Mouse (Mus musculus) limb, embryonic 14.5 days (tissue): ENCODE data around the gene Wfdc5. TPM values are rescaled to one million over a fixed set of nuclear protein-coding genes. Genes with fewer than 3 reads are reported as not detected.
A peak's percentile ranks its signal among the peaks of the same experiment; 100 is the strongest.

Experiments used
- ATAC-seq: fragments of 200-750 bp; cut with Nextera tagmentation; 2 replicates; pipeline ENCODE4 v1.8.0; 2017; ENCODE audit warnings: low read depth, moderate number of reproducible peaks, moderate TSS enrichment; ENCODE audit not compliant: low FRiP score
- DNase-seq: peaks from one replicate; pipeline ENCODE4 v3.0.0-alpha.2; 2015; ENCODE audit warnings: low spot score
- H3K27ac ChIP-seq: fragments of 300-500 bp; sonication (generic); replicated peaks from 2 replicates; pipeline ENCODE4 v1.5.1; 2014; ENCODE audit warnings: low read depth, mild to moderate bottlenecking, low read length, moderate library complexity, mixed read lengths
- H3K27me3 ChIP-seq: fragments of 300-500 bp; sonication (generic); 2 replicates; pipeline ENCODE4 v1.6.1; 2014; ENCODE audit warnings: low read length, mixed read lengths; ENCODE audit not compliant: control insufficient read depth, insufficient read depth
- H3K36me3 ChIP-seq: fragments of 300-500 bp; sonication (generic); 2 replicates; pipeline ENCODE4 v1.6.1; 2014; ENCODE audit warnings: mild to moderate bottlenecking, low read length, moderate library complexity, mixed read lengths; ENCODE audit not compliant: control insufficient read depth, insufficient read depth
- H3K4me1 ChIP-seq: fragments of 300-500 bp; sonication (generic); 2 replicates; pipeline ENCODE4 v1.6.1; 2014; ENCODE audit warnings: antibody characterized with exemption, low read length, mixed read lengths; ENCODE audit not compliant: control insufficient read depth, insufficient read depth
- H3K4me2 ChIP-seq: fragments of 300-500 bp; sonication (generic); replicated peaks from 2 replicates; pipeline ENCODE4 v1.6.1; 2014; ENCODE audit warnings: low read depth, mild to moderate bottlenecking, low read length, moderate library complexity; ENCODE audit not compliant: severe bottlenecking
- H3K4me3 ChIP-seq: fragments of 300-500 bp; sonication (generic); replicated peaks from 2 replicates; pipeline ENCODE4 v1.5.1; 2014; ENCODE audit warnings: low read length
- H3K9ac ChIP-seq: fragments of 300-500 bp; sonication (generic); 2 replicates; pipeline ENCODE4 v1.6.1; 2014; ENCODE audit warnings: mild to moderate bottlenecking, low read depth, low read length, moderate library complexity; ENCODE audit not compliant: severe bottlenecking
- H3K9me3 ChIP-seq: fragments of 300-500 bp; sonication (generic); 2 replicates; pipeline ENCODE4 v1.6.1; 2016; ENCODE audit warnings: low read length; ENCODE audit not compliant: control insufficient read depth
- POLR2A ChIP-seq: fragments of 200-500 bp; IDR thresholded peaks from 2 replicates; pipeline ENCODE4 v1.8.0; 2012; ENCODE audit warnings: inconsistent platforms, mild to moderate bottlenecking, moderate library complexity, borderline replicate concordance; ENCODE audit not compliant: insufficient read depth, insufficient read length; ENCODE audit errors: extremely low read depth
- WGBS: fragments of 180-500 bp; shearing (Covaris S2); extraction: QIAGEN DNeasy Blood & Tissue Kit; methylation state at CpG from one replicate; pipeline ENCODE4 v1.1.7; 2014; 5-methylcytosine and 5-hydroxymethylcytosine counted together
- polyA plus RNA-seq, 2 experiments: library from polyadenylated mRNA; depleted of rRNA in 1 of 2; stranded (reverse) in 1 of 2; unstranded in 1 of 2; fragments of >200 nt; fragmentation: Nextera tagmentation in 1 of 2; extraction: Ambion mirVana in 1 of 2; gene quantifications; 2 replicates each; pipeline versions ENCODE4 v1.2.1 to v1.2.3; 2012 to 2014

The Wfdc5 gene
- polyA plus RNA-seq, 2 experiments: 0.08 to 0.77 TPM

DNA sequence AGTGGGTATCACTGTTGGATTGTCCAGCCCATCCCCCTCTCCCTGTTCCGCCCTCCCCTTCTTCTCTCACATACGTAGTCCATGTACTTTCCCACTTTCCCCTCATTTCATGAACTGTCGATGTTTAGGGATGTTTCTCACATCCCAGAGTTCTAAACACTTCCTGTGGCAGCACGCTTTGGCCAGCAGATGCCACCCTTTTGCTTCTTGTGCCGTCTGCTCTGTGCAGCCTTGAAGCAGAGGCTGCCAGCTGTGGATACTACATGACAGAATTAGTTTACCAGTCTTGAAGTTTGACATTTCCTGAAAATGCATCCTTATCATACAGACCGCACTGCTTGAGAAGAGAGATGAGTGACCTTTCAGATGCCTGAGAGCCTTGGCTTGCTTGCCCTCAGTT is 48.0 kb downstream of the Wfdc5 start:
- TF ChIP-seq POLR2A: no peak
- Histone ChIP-seq H3K4me1 (peaks cover 28% of the 10 kb centered on the region), H3K27me3 (no peaks in the 10 kb centered on the region), H3K4me2 (no peak overlapping the region), H3K27ac (no peak overlapping the region), H3K36me3 (peaks cover 8% of the 10 kb centered on the region), H3K4me3 (no peak overlapping the region), H3K9ac (no peak overlapping the region), H3K9me3 (no peaks in the 10 kb centered on the region)
- DNase-seq: no peak
- 66% methylated on average over 6 of the region's 6 CpGs for WGBS
- ATAC-seq: no peak

DNA sequence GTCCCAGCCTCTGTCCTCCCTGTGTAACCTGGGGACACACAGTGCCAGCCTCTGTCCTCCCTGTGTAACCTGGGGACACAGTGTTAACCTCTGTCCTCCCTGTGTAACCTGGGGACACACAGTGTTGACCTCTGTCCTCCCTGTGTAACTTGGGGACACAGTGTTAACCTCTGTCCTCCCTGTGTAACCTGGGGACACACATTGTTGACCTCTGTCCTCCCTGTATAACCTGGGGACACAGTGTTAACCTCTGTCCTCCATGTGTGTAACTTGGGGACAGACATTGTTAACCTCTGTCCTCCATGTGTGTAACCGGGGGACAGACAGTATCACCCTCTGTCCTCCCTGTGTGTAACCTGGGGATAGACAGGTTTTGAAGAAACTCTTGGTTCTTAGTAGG is 51.0 kb downstream of the Wfdc5 start:
- H3K4me2 ChIP-seq: no peak overlapping the region
- H3K4me1 ChIP-seq: peaks cover 14% of the 10 kb centered on the region
- WGBS: 94% methylated on average over 1 of the region's 1 CpGs
- no peaks in the 10 kb centered on the region for H3K9me3 ChIP-seq
- peaks cover 8% of the 10 kb centered on the region for H3K36me3 ChIP-seq
- no peaks in the 10 kb centered on the region for H3K27me3 ChIP-seq
- no peak overlapping the region for H3K27ac ChIP-seq
- no peak overlapping the region for H3K9ac ChIP-seq
- ATAC-seq (no peak), DNase-seq (no peak)
- no peak for TF ChIP-seq POLR2A
- no peak overlapping the region for H3K4me3 ChIP-seq

DNA sequence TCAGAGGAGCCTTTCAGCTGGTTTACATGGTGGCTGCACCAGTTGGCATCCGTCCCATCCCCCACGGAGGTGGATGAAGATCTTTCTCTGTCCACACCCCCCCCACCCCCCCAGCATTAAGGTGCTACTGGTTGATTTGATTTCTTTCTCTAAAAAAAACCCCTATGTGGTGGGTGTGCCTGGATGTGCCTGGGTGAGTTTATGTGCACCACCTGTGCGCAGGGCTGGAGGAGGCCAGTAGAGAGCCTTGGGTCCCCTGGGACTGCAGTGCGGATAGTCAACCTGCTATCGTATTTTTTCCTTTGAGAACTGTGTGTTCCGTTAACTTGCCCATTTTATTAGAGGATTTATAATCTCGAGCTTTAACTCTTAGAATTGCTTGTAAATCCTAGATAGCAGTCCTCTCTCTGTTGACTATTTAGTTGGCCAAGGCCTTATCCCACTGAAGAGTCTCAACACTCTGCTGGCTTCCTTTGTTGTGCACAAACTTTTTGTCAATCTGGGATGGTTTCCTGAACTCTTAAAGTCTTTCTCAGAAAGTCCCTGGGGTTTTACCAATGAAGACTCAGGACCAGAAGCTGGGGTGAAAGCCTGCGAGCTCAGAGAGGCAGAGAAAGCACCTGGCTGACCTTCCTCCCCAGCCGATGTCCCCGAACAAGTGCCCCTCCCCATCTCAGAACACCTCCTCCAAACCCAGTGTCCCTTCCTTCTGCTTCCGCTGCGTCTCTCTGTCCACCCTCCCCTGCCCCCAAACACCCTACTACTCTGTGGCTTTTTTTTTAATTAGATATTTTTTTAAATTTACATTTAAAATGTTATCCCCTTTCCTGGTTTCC is 53.7 kb downstream of the Wfdc5 start:
- H3K27ac ChIP-seq: no peak overlapping the region
- no peak overlapping the region for H3K4me2 ChIP-seq
- no peaks in the 10 kb centered on the region for H3K27me3 ChIP-seq
- no peak overlapping the region for H3K9ac ChIP-seq
- 62% methylated on average over 12 of the region's 12 CpGs for WGBS
- ATAC-seq: no peak
- H3K4me3 ChIP-seq: no peak overlapping the region
- H3K36me3 ChIP-seq: peaks cover 8% of the 10 kb centered on the region
- peaks cover 8% of the 10 kb centered on the region; the same call in 1 of the 2 replicates for H3K4me1 ChIP-seq
- no peak for DNase-seq
- TF ChIP-seq POLR2A: no peak
- H3K9me3 ChIP-seq: no peaks in the 10 kb centered on the region

GRCm38 (mm10) chr2:164127297-164127696 is 55.2 kb downstream of the Wfdc5 start:
- 96% methylated on average over 2 of the region's 2 CpGs for WGBS
- H3K9ac ChIP-seq: no peak overlapping the region
- ATAC-seq (no peak), DNase-seq (no peak)
- H3K4me3 ChIP-seq: no peak overlapping the region
- H3K4me2 ChIP-seq: no peak overlapping the region
- no peaks in the 10 kb centered on the region for H3K9me3 ChIP-seq
- TF ChIP-seq POLR2A: no peak
- H3K36me3 ChIP-seq: peaks cover 16% of the 10 kb centered on the region
- H3K27ac ChIP-seq: no peak overlapping the region
- H3K4me1 ChIP-seq: peaks cover 8% of the 10 kb centered on the region; the same call in 1 of the 2 replicates
- H3K27me3 ChIP-seq: no peaks in the 10 kb centered on the region

DNA sequence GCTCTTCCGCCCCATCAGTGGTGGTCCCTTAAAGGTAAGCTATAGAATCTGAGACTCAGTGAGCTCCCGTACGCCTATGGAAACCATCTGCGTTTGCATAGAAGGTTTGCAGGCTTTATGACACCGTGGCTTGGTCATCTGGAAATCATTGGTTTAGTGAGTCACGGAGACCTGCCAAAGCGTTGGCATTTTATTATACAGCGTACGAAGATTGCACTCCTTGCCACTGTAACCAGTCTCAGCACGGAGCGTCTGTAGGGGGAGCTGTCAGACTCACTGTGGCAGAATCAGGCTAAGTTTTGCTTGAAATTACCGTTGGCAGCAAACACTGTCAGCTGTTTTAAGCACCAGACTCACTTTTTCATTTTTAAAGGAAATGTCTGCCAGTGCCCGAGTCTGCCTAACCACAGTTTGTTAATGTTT is 56.0 kb downstream of the Wfdc5 start:
- Histone ChIP-seq H3K27ac (peak overlapping the region; percentile 63), H3K36me3 (peaks cover 19% of the 10 kb centered on the region), H3K4me3 (no peak overlapping the region), H3K9ac (no peak overlapping the region), H3K4me1 (peaks cover 8% of the 10 kb centered on the region; the same call in 1 of the 2 replicates), H3K4me2 (no peak overlapping the region), H3K9me3 (no peaks in the 10 kb centered on the region), H3K27me3 (no peaks in the 10 kb centered on the region)
- DNase-seq (peak; percentile 82), ATAC-seq (peak; percentile 63)
- WGBS: 31% methylated on average over 13 of the region's 13 CpGs
- no peak for TF ChIP-seq POLR2A

Other genes starting within 250 kb of the Wfdc5 start
- gene Ywhab, start 187.8 kb downstream of the Wfdc5 start, polyA plus RNA-seq (2012; rRNA removed): 106 and 126 TPM in 2 replicates
- 277 and 283 TPM in 2 replicates for gene Ywhab, start 187.8 kb downstream of the Wfdc5 start, polyA plus RNA-seq (2014; fragmentation: Nextera tagmentation; extraction: Ambion mirVana)
- gene Pabpc1l, start 157.3 kb downstream of the Wfdc5 start, polyA plus RNA-seq (2012; rRNA removed): 2.2 and 3.4 TPM in 2 replicates
- gene Pabpc1l, start 157.3 kb downstream of the Wfdc5 start, polyA plus RNA-seq (2014; fragmentation: Nextera tagmentation; extraction: Ambion mirVana): 2.4 and 2.6 TPM in 2 replicates
- gene Stk4, start 112.4 kb downstream of the Wfdc5 start, polyA plus RNA-seq (2012; rRNA removed): 16.1 and 16.8 TPM in 2 replicates
- 23.2 and 25.5 TPM in 2 replicates for gene Stk4, start 112.4 kb downstream of the Wfdc5 start, polyA plus RNA-seq (2014; fragmentation: Nextera tagmentation; extraction: Ambion mirVana)
- 39.1 and 42.9 TPM in 2 replicates for gene Tomm34, start 111.6 kb downstream of the Wfdc5 start, polyA plus RNA-seq (2012; rRNA removed)
- 50.1 and 53.5 TPM in 2 replicates for gene Tomm34, start 111.6 kb downstream of the Wfdc5 start, polyA plus RNA-seq (2014; fragmentation: Nextera tagmentation; extraction: Ambion mirVana)
- gene Kcns1, start 11.6 kb downstream of the Wfdc5 start, polyA plus RNA-seq (2012; rRNA removed): 6.8 and 11.2 TPM in 2 replicates
- 2.7 and 3.2 TPM in 2 replicates for gene Kcns1, start 11.6 kb downstream of the Wfdc5 start, polyA plus RNA-seq (2014; fragmentation: Nextera tagmentation; extraction: Ambion mirVana)
- 0.30 and 0.32 TPM in 2 replicates for gene Wfdc12, start 7.9 kb upstream of the Wfdc5 start, polyA plus RNA-seq (2012; rRNA removed)
- gene Wfdc12, start 7.9 kb upstream of the Wfdc5 start, polyA plus RNA-seq (2014; fragmentation: Nextera tagmentation; extraction: Ambion mirVana): not detected in 2 replicates
- not detected in 2 replicates for gene Wfdc15a, start 17.4 kb upstream of the Wfdc5 start, polyA plus RNA-seq (2012; rRNA removed)
- gene Wfdc15a, start 17.4 kb upstream of the Wfdc5 start, polyA plus RNA-seq (2014; fragmentation: Nextera tagmentation; extraction: Ambion mirVana): not detected in 2 replicates
- not detected in 2 replicates for gene Wfdc15b, start 38.9 kb upstream of the Wfdc5 start, polyA plus RNA-seq (2012; rRNA removed)
- not detected in 2 replicates for gene Wfdc15b, start 38.9 kb upstream of the Wfdc5 start, polyA plus RNA-seq (2014; fragmentation: Nextera tagmentation; extraction: Ambion mirVana)
- not detected in 2 replicates for gene Svs2, start 55.7 kb upstream of the Wfdc5 start, polyA plus RNA-seq (2012; rRNA removed)
- not detected in 2 replicates for gene Svs2, start 55.7 kb upstream of the Wfdc5 start, polyA plus RNA-seq (2014; fragmentation: Nextera tagmentation; extraction: Ambion mirVana)
- not detected in 2 replicates for gene Svs3b, start 73.9 kb upstream of the Wfdc5 start, polyA plus RNA-seq (2012; rRNA removed)
- gene Svs3b, start 73.9 kb upstream of the Wfdc5 start, polyA plus RNA-seq (2014; fragmentation: Nextera tagmentation; extraction: Ambion mirVana): not detected in 2 replicates
- not detected in 2 replicates for gene Svs4, start 95.7 kb upstream of the Wfdc5 start, polyA plus RNA-seq (2012; rRNA removed)
- gene Svs4, start 95.7 kb upstream of the Wfdc5 start, polyA plus RNA-seq (2014; fragmentation: Nextera tagmentation; extraction: Ambion mirVana): not detected in 2 replicates
- gene Svs3a, start 106.5 kb upstream of the Wfdc5 start, polyA plus RNA-seq (2012; rRNA removed): not detected in 2 replicates
- not detected in 2 replicates for gene Svs3a, start 106.5 kb upstream of the Wfdc5 start, polyA plus RNA-seq (2014; fragmentation: Nextera tagmentation; extraction: Ambion mirVana)
- gene Svs6, start 134.0 kb upstream of the Wfdc5 start, polyA plus RNA-seq (2012; rRNA removed): not detected in 2 replicates
- gene Svs6, start 134.0 kb upstream of the Wfdc5 start, polyA plus RNA-seq (2014; fragmentation: Nextera tagmentation; extraction: Ambion mirVana): not detected in 2 replicates
- gene Svs5, start 150.0 kb upstream of the Wfdc5 start, polyA plus RNA-seq (2012; rRNA removed): not detected in 2 replicates
- gene Svs5, start 150.0 kb upstream of the Wfdc5 start, polyA plus RNA-seq (2014; fragmentation: Nextera tagmentation; extraction: Ambion mirVana): not detected in 2 replicates
- gene Slpi, start 206.4 kb upstream of the Wfdc5 start, polyA plus RNA-seq (2012; rRNA removed): 3.9 and 5.1 TPM in 2 replicates
- gene Slpi, start 206.4 kb upstream of the Wfdc5 start, polyA plus RNA-seq (2014; fragmentation: Nextera tagmentation; extraction: Ambion mirVana): 1.1 and 2.1 TPM in 2 replicates
- gene Rbpjl, start 220.4 kb upstream of the Wfdc5 start, polyA plus RNA-seq (2012; rRNA removed): 2.7 and 3.9 TPM in 2 replicates
- 0.45 and 0.76 TPM in 2 replicates for gene Rbpjl, start 220.4 kb upstream of the Wfdc5 start, polyA plus RNA-seq (2014; fragmentation: Nextera tagmentation; extraction: Ambion mirVana)
- 362 and 495 TPM in 2 replicates for gene Matn4, start 222.4 kb upstream of the Wfdc5 start, polyA plus RNA-seq (2012; rRNA removed)
- gene Matn4, start 222.4 kb upstream of the Wfdc5 start, polyA plus RNA-seq (2014; fragmentation: Nextera tagmentation; extraction: Ambion mirVana): 30.2 and 39.9 TPM in 2 replicates